Mouse (Mus musculus) forebrain, embryonic 15.5 days (tissue): Measurements from ENCODE around the gene Syngap1. TPM values are rescaled to one million over a fixed set of nuclear protein-coding genes. Genes with fewer than 3 reads are reported as not detected.

ENCODE experiments used
- ATAC-seq: fragments of 200-750 bp; cut with Nextera tagmentation; replicated peaks from 2 replicates; pipeline ENCODE4 v1.8.0; 2017; ENCODE audit warnings: mild to moderate bottlenecking, moderate TSS enrichment, moderate library complexity
- H3K27ac ChIP-seq: fragments of 300-500 bp; sonication (generic); replicated peaks from 2 replicates; pipeline ENCODE4 v1.5.1; 2015; ENCODE audit warnings: mild to moderate bottlenecking, inconsistent platforms
- H3K27me3 ChIP-seq: fragments of 300-500 bp; sonication (generic); 2 replicates; pipeline ENCODE4 v1.6.1; 2015; ENCODE audit warnings: inconsistent platforms
- H3K36me3 ChIP-seq: fragments of 300-500 bp; sonication (generic); 2 replicates; pipeline ENCODE4 v1.6.1; 2015; ENCODE audit warnings: mild to moderate bottlenecking, inconsistent platforms
- H3K4me1 ChIP-seq: fragments of 300-500 bp; sonication (generic); 2 replicates; pipeline ENCODE4 v1.6.1; 2015; ENCODE audit warnings: inconsistent platforms
- H3K4me2 ChIP-seq: fragments of 300-500 bp; sonication (generic); replicated peaks from 2 replicates; pipeline ENCODE4 v1.6.1; 2015; ENCODE audit warnings: mild to moderate bottlenecking, inconsistent platforms
- H3K4me3 ChIP-seq: fragments of 300-500 bp; sonication (generic); 2 replicates; pipeline ENCODE4 v1.5.1; 2015; ENCODE audit warnings: mild to moderate bottlenecking, inconsistent platforms
- H3K9ac ChIP-seq: fragments of 300-500 bp; sonication (generic); replicated peaks from 2 replicates; pipeline ENCODE4 v1.6.1; 2015; ENCODE audit warnings: mild to moderate bottlenecking, inconsistent platforms
- H3K9me3 ChIP-seq: fragments of 300-500 bp; sonication (generic); 2 replicates; pipeline ENCODE4 v1.6.1; 2016; ENCODE audit warnings: inconsistent platforms
- WGBS: fragments of 180-500 bp; shearing (Covaris S2); methylation state at CpG from one replicate; pipeline ENCODE4 v1.1.7; 2015; ENCODE audit warnings: mixed read lengths; 5-methylcytosine and 5-hydroxymethylcytosine counted together
- polyA plus RNA-seq: library from polyadenylated mRNA; unstranded; fragments of >200 nt; fragmentation: Nextera tagmentation; extraction: Ambion mirVana; gene quantifications from 2 replicates; pipeline ENCODE4 v1.2.1, GENCODE M21; 2015

Syngap1 gene
- polyA plus RNA-seq, 1 experiment from 2014 or later: 6.5 TPM

DNA sequence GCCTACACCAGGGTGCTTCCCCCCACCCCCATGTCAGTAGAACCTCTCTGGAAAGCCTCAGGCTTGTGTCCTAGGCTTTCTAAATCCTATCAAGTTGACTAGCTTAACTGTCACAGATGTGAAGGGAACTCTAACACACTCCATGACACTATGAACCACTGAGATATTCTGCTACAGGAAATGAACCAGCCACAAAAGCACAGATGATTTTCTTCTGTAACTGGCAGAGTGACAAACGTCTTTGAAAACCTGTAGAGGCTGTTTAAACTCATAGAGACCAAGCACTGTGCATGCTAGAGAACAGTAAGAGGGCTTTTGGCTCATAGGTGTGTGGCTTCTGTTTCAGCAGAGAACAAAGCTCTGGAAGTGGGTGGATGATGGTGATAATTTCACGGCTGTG is 40.0 kb downstream of the Syngap1 start:
- no peaks in the 10 kb centered on the region for H3K9me3 ChIP-seq
- H3K36me3 ChIP-seq: peaks cover 39% of the 10 kb centered on the region
- H3K4me2 ChIP-seq: no peak overlapping the region
- no peaks in the 10 kb centered on the region for H3K27me3 ChIP-seq
- ATAC-seq: no peak
- no peak overlapping the region for H3K9ac ChIP-seq
- 74% methylated on average over 2 of the region's 2 CpGs for WGBS
- H3K4me1 ChIP-seq: peaks cover 17% of the 10 kb centered on the region
- H3K4me3 ChIP-seq: no peak overlapping the region
- no peak overlapping the region for H3K27ac ChIP-seq

DNA sequence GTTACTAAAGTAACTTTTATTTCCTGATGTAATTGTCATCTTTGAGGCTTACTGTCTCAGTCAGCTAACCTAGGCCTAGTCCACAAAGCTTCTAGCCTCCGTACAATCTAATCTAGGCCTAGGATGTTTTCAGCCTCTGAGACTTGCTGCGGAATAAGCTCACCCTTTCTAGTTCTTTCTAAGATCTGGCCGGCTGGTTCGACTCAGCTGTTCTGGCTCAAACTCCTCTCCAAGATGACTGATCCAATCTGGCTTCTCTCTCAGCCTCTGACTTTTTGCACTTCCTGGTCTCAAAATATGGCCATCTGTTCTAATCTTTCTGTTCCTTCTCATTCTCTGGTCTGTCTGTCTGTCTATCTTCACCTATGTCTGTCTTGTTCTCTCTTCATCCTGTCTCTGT is 42.3 kb downstream of the Syngap1 start:
- peaks cover 18% of the 10 kb centered on the region for H3K36me3 ChIP-seq
- 99% methylated on average over 4 of the region's 4 CpGs for WGBS
- no peaks in the 10 kb centered on the region for H3K9me3 ChIP-seq
- H3K4me3 ChIP-seq: no peak overlapping the region
- H3K27ac ChIP-seq: no peak overlapping the region
- H3K9ac ChIP-seq: no peak overlapping the region
- 0 out of 2 replicates have a peak, but pooled peaks cover 4% of the 10 kb centered on the region for H3K4me1 ChIP-seq
- H3K4me2 ChIP-seq: no peak overlapping the region
- ATAC-seq: no peak
- no peaks in the 10 kb centered on the region for H3K27me3 ChIP-seq

DNA sequence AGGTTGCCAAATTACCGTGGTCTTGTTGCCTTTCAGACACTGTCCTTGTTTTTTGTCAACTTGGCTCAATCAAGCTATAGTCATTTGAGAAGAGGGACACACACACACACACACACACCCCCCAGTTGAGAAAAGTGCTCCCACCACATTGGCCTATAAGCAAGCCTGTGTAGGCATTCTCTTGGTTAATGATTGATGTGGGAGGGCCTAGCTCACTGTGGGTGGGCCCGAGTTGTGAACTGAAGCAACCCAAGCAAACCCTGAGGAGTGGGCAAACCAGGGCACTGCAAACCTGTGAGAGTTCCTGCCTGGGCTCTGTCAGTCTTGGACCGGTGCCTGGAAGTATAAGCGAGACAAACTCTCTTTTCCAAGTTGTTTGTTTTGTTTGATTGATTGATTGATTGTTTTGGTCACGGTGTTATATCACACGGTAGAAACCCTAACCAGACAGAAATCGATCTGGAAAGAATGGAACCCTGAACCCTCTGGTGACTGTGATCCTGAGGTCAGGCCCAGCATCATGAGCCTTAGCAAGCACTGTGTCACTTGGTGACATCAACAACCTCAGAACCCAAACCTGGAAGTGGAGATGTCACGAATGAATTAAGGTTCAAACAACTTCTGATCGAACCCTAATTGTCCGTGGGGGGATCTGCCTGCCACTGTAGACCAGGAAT is 44.6 kb downstream of the Syngap1 start:
- H3K9me3 ChIP-seq: no peaks in the 10 kb centered on the region
- WGBS: 89% methylated on average over 10 of the region's 10 CpGs

DNA sequence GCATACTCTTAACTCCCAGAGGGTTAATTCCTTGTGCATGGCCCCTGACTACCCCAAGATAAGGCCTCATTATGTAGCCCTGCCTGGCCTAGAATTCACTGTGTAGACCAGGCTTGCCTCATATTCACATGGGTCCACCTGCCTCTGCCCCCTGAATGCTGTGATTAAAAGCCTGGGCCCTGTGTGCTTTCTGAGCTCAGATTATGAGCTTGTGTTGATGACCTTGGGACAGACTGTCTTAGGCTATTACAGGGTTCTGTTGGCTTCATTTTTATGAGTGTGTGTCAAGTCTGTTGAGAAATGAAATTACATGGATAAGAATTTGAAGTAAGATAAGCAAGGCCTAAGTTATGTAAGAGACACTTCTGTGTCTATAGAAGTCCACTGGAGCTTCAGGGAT is 49.5 kb downstream of the Syngap1 start:
- Histone ChIP-seq H3K9ac (no peak overlapping the region), H3K9me3 (no peaks in the 10 kb centered on the region), H3K4me2 (no peak overlapping the region), H3K27ac (no peak overlapping the region), H3K27me3 (no peaks in the 10 kb centered on the region), H3K4me3 (no peak overlapping the region), H3K36me3 (no peaks in the 10 kb centered on the region), H3K4me1 (no peaks in the 10 kb centered on the region)
- ATAC-seq: no peak

More for the DNA sequence above, 44.6 kb downstream of the Syngap1 start:
- H3K27ac ChIP-seq: no peak overlapping the region
- no peak overlapping the region for H3K9ac ChIP-seq
- ATAC-seq: no peak
- H3K4me2 ChIP-seq: no peak overlapping the region
- H3K4me1 ChIP-seq: no peaks in the 10 kb centered on the region
- no peaks in the 10 kb centered on the region for H3K27me3 ChIP-seq
- H3K36me3 ChIP-seq: peaks cover 5% of the 10 kb centered on the region
- no peak overlapping the region for H3K4me3 ChIP-seq

DNA sequence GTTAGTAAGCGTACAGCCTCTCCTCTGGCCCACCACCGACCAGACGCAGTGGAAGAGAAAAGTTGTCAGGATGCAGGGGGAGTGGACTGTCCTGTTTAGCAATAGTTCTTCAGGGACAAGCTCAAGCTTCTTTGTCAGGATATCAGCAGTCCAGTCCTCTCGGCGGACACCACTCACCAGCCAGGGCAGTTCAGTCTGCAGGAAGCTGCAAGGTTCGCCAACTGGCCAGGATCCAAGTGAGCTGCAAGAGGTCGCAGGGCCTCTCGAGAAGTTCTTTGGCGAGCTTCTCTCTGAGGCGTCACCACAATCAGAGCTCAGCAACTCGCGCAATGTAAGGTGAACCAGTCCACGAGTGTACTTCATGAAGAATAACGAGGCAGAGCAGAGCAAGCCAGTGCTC is 53.4 kb downstream of the Syngap1 start:
- Histone ChIP-seq H3K4me2 (no peak overlapping the region), H3K27ac (no peak overlapping the region), H3K4me1 (no peaks in the 10 kb centered on the region), H3K9me3 (no peaks in the 10 kb centered on the region), H3K36me3 (no peaks in the 10 kb centered on the region), H3K4me3 (no peak overlapping the region), H3K27me3 (no peaks in the 10 kb centered on the region), H3K9ac (no peak overlapping the region)
- 69% methylated on average over 14 of the region's 14 CpGs for WGBS
- ATAC-seq: no peak

DNA sequence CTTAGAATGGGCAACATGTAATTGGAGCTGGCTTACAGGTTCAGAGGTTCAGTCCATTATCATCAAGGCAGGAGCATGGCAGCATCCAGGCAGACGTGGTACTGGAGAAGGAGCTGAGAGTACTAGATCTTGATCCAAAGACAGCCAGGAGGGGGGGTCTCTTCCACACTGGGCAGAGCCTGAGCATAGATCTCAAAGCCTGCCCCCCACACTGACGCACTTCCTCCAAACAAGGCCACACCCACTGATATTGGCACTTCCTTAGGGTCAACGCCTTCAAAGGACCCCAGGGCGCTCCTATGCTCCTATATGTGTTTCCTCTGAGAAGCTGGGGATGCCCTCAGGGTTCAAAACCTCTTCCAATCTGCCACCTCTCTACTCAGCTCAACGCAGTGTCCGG is 54.0 kb downstream of the Syngap1 start:
- Histone ChIP-seq H3K27ac (no peak overlapping the region), H3K4me3 (no peak overlapping the region), H3K4me1 (no peaks in the 10 kb centered on the region), H3K9ac (no peak overlapping the region), H3K9me3 (no peaks in the 10 kb centered on the region), H3K4me2 (no peak overlapping the region), H3K27me3 (no peaks in the 10 kb centered on the region), H3K36me3 (no peaks in the 10 kb centered on the region)
- WGBS: 84% methylated on average over 6 of the region's 6 CpGs
- ATAC-seq: no peak

DNA sequence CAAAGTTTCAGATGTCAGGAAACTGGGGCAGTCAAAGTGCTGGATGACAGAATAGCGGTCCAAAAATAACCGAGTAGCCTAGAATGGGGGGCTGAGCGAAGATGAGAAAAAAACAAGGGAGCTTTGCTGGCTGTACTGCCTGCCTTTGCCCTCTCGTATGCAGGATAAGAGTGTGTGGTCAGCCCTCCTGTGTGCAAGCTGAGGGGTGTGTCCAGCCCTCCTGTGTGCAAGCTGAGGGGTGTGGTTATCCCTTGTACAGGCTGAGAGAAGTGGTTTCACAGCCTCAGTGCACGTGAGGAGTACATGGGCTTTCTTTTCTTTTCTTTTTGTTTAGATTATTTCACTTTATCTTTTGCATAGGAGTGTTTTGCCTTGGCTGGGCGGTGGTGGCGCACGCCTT is 54.5 kb downstream of the Syngap1 start:
- H3K36me3 ChIP-seq: no peaks in the 10 kb centered on the region
- no peaks in the 10 kb centered on the region for H3K4me1 ChIP-seq
- H3K4me3 ChIP-seq: no peak overlapping the region
- H3K9ac ChIP-seq: no peak overlapping the region
- no peak overlapping the region for H3K4me2 ChIP-seq
- H3K9me3 ChIP-seq: no peaks in the 10 kb centered on the region
- no peaks in the 10 kb centered on the region for H3K27me3 ChIP-seq
- H3K27ac ChIP-seq: no peak overlapping the region
- 76% methylated on average over 8 of the region's 8 CpGs for WGBS
- ATAC-seq: no peak

DNA sequence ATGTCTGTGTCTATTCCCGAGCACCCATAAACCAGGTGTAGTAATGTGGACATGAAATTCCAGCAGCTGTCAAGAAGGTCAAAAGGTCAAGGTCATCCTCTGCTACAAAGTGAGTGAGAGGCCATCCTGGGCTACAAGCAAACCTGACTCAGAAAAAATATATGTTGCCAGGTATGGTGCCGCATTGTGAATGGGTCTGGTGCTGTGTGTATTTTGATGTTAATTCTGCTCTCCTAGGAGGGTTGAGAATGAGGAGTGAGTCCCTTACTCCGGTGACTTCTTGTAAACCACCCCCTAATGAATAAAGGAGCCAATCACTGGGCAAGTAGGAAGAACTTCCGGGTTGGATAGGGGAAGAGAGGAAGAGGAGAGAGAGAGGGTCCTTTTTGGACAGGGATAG is 56.6 kb downstream of the Syngap1 start:
- no peaks in the 10 kb centered on the region for H3K27me3 ChIP-seq
- ATAC-seq: no peak
- H3K4me3 ChIP-seq: no peak overlapping the region
- H3K9ac ChIP-seq: no peak overlapping the region
- H3K9me3 ChIP-seq: no peaks in the 10 kb centered on the region
- 82% methylated on average over 4 of the region's 4 CpGs for WGBS
- H3K36me3 ChIP-seq: no peaks in the 10 kb centered on the region
- H3K27ac ChIP-seq: no peak overlapping the region
- H3K4me2 ChIP-seq: no peak overlapping the region
- no peaks in the 10 kb centered on the region for H3K4me1 ChIP-seq

DNA sequence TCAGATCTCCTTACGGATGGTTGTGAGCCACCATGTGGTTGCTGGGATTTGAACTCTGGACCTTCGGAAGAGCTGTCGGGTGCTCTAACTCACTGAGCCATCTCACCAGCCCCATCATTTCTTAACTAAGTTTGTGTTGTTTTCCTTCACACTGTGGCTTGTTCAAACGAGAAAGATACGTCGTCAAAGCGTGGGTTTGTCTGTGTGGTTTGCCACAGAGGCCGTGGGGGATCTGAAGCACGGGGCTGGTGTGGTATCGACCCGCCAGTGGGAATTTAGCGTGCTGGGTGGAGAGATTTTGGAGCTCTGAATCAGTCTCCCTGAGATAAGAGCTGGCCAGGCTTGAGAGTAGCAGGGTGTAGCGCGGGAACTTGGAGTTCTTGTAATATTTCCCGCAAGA is 57.2 kb downstream of the Syngap1 start:
- H3K9ac ChIP-seq: no peak overlapping the region
- H3K4me1 ChIP-seq: no peaks in the 10 kb centered on the region
- no peaks in the 10 kb centered on the region for H3K36me3 ChIP-seq
- ATAC-seq: no peak
- no peak overlapping the region for H3K4me2 ChIP-seq
- no peak overlapping the region for H3K27ac ChIP-seq
- 93% methylated on average over 15 of the region's 15 CpGs for WGBS
- H3K9me3 ChIP-seq: no peaks in the 10 kb centered on the region
- H3K4me3 ChIP-seq: no peak overlapping the region
- no peaks in the 10 kb centered on the region for H3K27me3 ChIP-seq

DNA sequence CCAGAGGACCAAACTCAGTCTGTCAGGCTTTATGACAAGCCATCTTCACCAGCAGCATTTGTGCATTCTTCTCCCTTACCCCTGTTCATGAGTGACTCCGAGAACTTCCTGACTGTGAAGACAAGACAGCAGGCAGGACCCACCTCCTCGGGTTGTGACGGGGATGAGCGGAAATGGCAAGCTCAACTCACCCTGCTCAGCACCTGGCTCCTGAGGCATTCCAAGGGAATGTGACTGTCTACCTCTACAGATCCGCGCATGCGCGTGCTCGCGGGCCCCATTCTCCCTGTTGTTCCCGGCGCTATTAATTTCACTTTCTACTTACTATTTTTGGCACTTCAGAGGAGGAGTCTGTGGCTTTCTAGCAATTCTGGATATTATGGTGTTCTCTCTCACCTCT is 58.9 kb downstream of the Syngap1 start:
- Histone ChIP-seq H3K27ac (no peak overlapping the region), H3K27me3 (no peaks in the 10 kb centered on the region), H3K9ac (no peak overlapping the region), H3K4me3 (no peak overlapping the region), H3K9me3 (no peaks in the 10 kb centered on the region), H3K4me1 (no peaks in the 10 kb centered on the region), H3K4me2 (no peak overlapping the region), H3K36me3 (no peaks in the 10 kb centered on the region)
- 84% methylated on average over 12 of the region's 12 CpGs for WGBS
- ATAC-seq: no peak

DNA sequence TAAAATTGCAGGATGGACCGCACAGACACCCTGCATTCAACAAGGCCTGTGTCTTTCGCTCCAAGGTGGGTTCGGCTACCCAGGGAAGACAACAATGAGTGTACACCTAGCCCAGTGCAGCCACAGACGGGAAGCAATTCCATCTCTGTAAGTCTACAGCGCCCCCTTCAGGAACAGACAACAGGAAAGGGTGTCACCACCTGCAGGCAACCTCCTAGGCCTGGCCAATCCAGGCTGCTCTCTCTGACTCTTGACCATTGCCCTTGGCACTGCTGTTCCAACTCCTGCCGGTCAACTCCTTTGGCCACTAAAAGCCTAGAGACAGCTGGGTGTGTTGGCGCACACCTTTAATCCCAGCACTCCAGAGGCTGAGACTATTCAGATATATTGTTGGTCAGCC is 60.1 kb downstream of the Syngap1 start:
- no peak overlapping the region for H3K9ac ChIP-seq
- H3K27me3 ChIP-seq: no peaks in the 10 kb centered on the region
- no peak overlapping the region for H3K4me2 ChIP-seq
- no peak overlapping the region for H3K4me3 ChIP-seq
- H3K36me3 ChIP-seq: no peaks in the 10 kb centered on the region
- H3K27ac ChIP-seq: no peak overlapping the region
- no peak for ATAC-seq
- WGBS: 76% methylated on average over 7 of the region's 7 CpGs
- H3K9me3 ChIP-seq: no peaks in the 10 kb centered on the region
- H3K4me1 ChIP-seq: no peaks in the 10 kb centered on the region

DNA sequence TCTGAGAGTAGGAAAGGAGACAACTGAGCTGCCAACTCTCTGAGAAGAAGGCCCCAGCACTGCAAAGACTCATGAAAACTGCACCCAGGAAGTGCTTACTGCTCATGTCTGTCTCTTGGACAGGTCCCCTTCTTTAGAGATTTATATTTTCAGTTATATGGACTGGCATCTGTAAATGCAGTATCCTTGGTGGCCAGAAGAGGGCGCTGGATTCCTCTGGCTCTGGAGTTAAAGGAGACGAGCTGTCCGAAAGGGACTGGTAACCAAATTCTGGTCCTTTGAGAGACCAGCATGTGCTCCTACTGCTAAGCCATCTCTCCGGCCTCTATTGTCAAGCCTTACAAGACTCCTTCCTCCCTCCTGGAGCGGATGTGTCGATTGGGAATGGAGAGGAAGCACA is 60.8 kb downstream of the Syngap1 start:
- Histone ChIP-seq H3K27me3 (no peaks in the 10 kb centered on the region), H3K4me3 (no peak overlapping the region), H3K9me3 (no peaks in the 10 kb centered on the region), H3K4me1 (no peaks in the 10 kb centered on the region), H3K9ac (no peak overlapping the region), H3K36me3 (no peaks in the 10 kb centered on the region), H3K27ac (no peak overlapping the region), H3K4me2 (no peak overlapping the region)
- WGBS: 41% methylated on average over 6 of the region's 6 CpGs
- no peak for ATAC-seq

DNA sequence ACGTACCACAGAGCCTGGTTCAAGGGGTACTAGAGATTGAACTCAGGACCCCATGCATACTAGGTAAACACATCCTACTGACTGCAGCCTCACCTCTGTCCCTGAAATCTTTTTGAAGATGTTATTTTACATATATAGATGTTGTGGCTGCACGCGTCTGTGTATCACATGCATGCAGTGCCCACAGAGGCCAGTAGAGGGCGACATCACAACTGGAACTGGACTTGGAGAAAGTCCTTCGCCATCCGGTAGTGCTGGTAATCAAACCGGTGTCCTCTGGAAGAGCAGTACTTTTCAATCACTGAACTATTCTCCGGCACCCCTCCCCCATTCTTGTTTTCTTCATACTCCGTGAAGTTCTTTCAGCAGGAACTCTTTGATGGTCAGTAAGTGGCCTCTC is 63.4 kb downstream of the Syngap1 start:
- Histone ChIP-seq H3K4me1 (no peaks in the 10 kb centered on the region), H3K27ac (no peak overlapping the region), H3K4me2 (no peak overlapping the region), H3K9ac (no peak overlapping the region), H3K9me3 (no peaks in the 10 kb centered on the region), H3K27me3 (no peaks in the 10 kb centered on the region), H3K4me3 (no peak overlapping the region), H3K36me3 (no peaks in the 10 kb centered on the region)
- 41% methylated on average over 9 of the region's 9 CpGs for WGBS
- ATAC-seq: no peak
